In the genomic region with DNA sequence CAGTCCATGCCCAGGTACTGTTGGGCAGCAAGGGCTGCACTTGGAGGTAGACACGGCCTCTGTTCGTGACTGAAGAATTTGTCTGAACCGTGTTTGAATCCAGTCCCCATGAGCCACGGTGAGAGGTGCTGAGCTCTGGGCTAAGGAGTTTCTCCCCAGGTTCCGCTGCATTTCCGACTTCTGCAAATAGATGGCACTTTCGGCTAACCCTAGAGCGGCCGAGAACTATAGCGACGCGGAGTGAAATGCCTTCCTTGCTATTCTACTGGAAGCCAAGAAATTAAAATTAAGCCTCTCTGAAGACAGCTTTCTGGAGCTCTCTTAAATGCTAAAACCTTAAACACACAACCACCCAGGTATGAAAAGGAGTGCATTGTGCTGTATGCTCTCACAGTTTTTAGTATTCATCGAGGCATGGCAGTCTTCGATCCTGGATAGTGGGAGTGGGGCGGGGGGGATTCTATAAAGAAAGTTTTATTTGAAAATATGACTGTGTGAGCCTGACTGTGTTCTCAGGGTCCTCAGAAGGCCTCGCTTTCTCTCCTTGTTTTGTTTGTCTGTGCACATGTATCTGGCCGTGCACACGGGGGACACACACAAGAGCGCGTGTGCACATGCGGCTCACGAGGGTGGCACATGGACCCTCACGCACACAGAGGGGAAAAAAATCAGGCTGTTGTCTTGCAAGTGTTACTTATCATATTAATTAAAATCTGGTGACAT, we compare ENCODE assay signal across 8 mouse cellular contexts.
DNase-seq lines count a peak whose midpoint lies in the region.

No protein-coding gene starts in this region.

- peak; percentile 34 for DNase-seq in thymus, postnatal 4 days
- DNase-seq in thymus, adult 18-20 months: no peak
- peak; percentile 7 for DNase-seq in cerebellum, adult 9-11 months
- peak; percentile 30 to 72 for DNase-seq in frontal cortex, postnatal 10 days (ENCODE audit: low spot score in 2 of 2)
- peak; percentile 31 for DNase-seq in large intestine, adult 2 months (ENCODE audit: low read depth, low spot score)
- DNase-seq in lung, postnatal 10 days: peak; percentile 78
- peak; percentile 73 for DNase-seq in right cerebral cortex, adult 18-20 months
- no peak for DNase-seq in thymus, postnatal 10 days (ENCODE audit: low spot score in 2 of 2)

- 38% methylated on average over 23 of the region's 23 CpGs for WGBS in large intestine, adult 2 months

Comparison
In these comparisons a context has a peak if more than half of its experiments do, and no peak if none do; other contexts are left out.
1. DNase-seq: peak in thymus, postnatal 4 days (single experiment), cerebellum, adult 9-11 months (single experiment), frontal cortex, postnatal 10 days (2 of 2), large intestine, adult 2 months (single experiment), lung, postnatal 10 days (single experiment) and right cerebral cortex, adult 18-20 months (single experiment); none in thymus, adult 18-20 months (0 of 2) and thymus, postnatal 10 days (0 of 2).